Mouse (Mus musculus) kidney, embryonic 16.5 days (tissue): ENCODE results near the gene Ttc23. TPM values are rescaled to one million over a fixed set of nuclear protein-coding genes. Genes with fewer than 3 reads are reported as not detected.

Experiments used
- ATAC-seq: fragments of 200-750 bp; cut with Nextera tagmentation; 2 replicates; pipeline ENCODE4 v1.8.0; 2017; ENCODE audit warnings: moderate TSS enrichment; ENCODE audit not compliant: low FRiP score, low TSS enrichment
- H3K27ac ChIP-seq: fragments of 300-500 bp; sonication (generic); 2 replicates; pipeline ENCODE4 v1.5.1; 2014; ENCODE audit warnings: low read length
- H3K27me3 ChIP-seq: fragments of 300-500 bp; sonication (generic); 2 replicates; pipeline ENCODE4 v1.6.1; 2014; ENCODE audit warnings: low read length, control low read depth, mixed read lengths; ENCODE audit not compliant: insufficient read depth
- H3K36me3 ChIP-seq: fragments of 300-500 bp; sonication (generic); 2 replicates; pipeline ENCODE4 v1.6.1; 2014; ENCODE audit warnings: low read length, control low read depth, mixed read lengths; ENCODE audit not compliant: insufficient read depth
- H3K4me1 ChIP-seq: fragments of 300-500 bp; sonication (generic); 2 replicates; pipeline ENCODE4 v1.6.1; 2014; ENCODE audit warnings: low read length, control low read depth, mixed read lengths; ENCODE audit not compliant: insufficient read depth
- H3K4me2 ChIP-seq: fragments of 300-500 bp; sonication (generic); replicated peaks from 2 replicates; pipeline ENCODE4 v1.6.1; 2014; ENCODE audit warnings: low read depth, low read length
- H3K4me3 ChIP-seq: fragments of 300-500 bp; sonication (generic); 2 replicates; pipeline ENCODE4 v1.5.1; 2014; ENCODE audit warnings: mild to moderate bottlenecking, low read length
- H3K9ac ChIP-seq: fragments of 300-500 bp; sonication (generic); replicated peaks from 2 replicates; pipeline ENCODE4 v1.6.1; 2014; ENCODE audit warnings: low read length
- H3K9me3 ChIP-seq: fragments of 300-500 bp; sonication (generic); 2 replicates; pipeline ENCODE4 v1.6.1; 2016; ENCODE audit warnings: low read length, control low read depth
- WGBS: fragments of 180-500 bp; shearing (Covaris S2); extraction: QIAGEN DNeasy Blood & Tissue Kit; methylation state at CpG from one replicate; pipeline ENCODE4 v1.1.7; 2014; 5-methylcytosine and 5-hydroxymethylcytosine counted together
- polyA plus RNA-seq: library from polyadenylated mRNA; unstranded; fragments of >200 nt; fragmentation: Nextera tagmentation; extraction: Ambion mirVana; gene quantifications from 2 replicates; pipeline ENCODE4 v1.2.1, GENCODE M21; 2015

Ttc23 gene
- polyA plus RNA-seq, 1 experiment from 2014 or later = 32.6 TPM

- Histone ChIP-seq H3K9ac (no peak overlapping the region), H3K27me3 (no peaks in the 10 kb centered on the region), H3K9me3 (no peaks in the 10 kb centered on the region), H3K4me1 (peaks cover 17% of the 10 kb centered on the region), H3K4me2 (no peak overlapping the region), H3K4me3 (no peak overlapping the region), H3K36me3 (peaks cover 4% of the 10 kb centered on the region; the same call in 1 of the 2 replicates), H3K27ac (no peak overlapping the region)
- ATAC-seq = no peak
- 89% methylated on average over 4 of the region's 4 CpGs for WGBS
These were observed 10.9 kb downstream of the Ttc23 start for GRCm38 (mm10) chr7:67658110-67658509.

DNA sequence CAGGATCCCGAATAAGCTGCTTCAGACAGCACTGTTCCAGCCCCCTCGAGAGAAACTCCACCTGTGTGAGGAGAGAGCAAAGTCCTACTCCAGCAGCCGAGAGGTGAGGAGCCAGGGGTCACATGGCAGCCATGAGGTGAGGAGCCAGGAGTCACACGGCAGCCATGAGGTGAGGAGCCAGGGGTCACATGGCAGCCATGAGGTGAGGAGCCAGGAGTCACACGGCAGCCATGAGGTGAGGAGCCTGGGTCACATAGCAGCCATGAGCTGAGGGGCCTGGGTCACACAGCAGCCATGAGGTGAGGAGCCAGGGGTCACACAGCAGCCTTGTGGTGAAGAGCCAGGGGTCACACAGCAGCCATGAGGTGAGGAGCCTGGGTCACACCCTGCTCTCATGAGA is 15.2 kb downstream of the Ttc23 start:
- no peak overlapping the region for H3K4me2 ChIP-seq
- ATAC-seq = 0 out of 2 replicates have a peak, but pooled peaks have one; percentile 15
- H3K9ac ChIP-seq = no peak overlapping the region
- H3K4me1 ChIP-seq = no peaks in the 10 kb centered on the region
- H3K27ac ChIP-seq = no peak overlapping the region
- H3K9me3 ChIP-seq = no peaks in the 10 kb centered on the region
- peaks cover 24% of the 10 kb centered on the region for H3K36me3 ChIP-seq
- no peaks in the 10 kb centered on the region for H3K27me3 ChIP-seq
- 59% methylated on average over 5 of the region's 5 CpGs for WGBS
- H3K4me3 ChIP-seq = no peak overlapping the region

GRCm38 (mm10) chr7:67663981-67664694 is 16.9 kb downstream of the Ttc23 start:
- 75% methylated on average over 14 of the region's 14 CpGs for WGBS
- Histone ChIP-seq H3K27ac (no peak overlapping the region), H3K4me1 (no peaks in the 10 kb centered on the region), H3K4me3 (no peak overlapping the region), H3K36me3 (peaks cover 29% of the 10 kb centered on the region), H3K9me3 (no peaks in the 10 kb centered on the region), H3K27me3 (no peaks in the 10 kb centered on the region), H3K4me2 (no peak overlapping the region), H3K9ac (no peak overlapping the region)
- ATAC-seq = 0 out of 2 replicates have a peak, but pooled peaks have one; percentile 35

GRCm38 (mm10) chr7:67670965-67671364 is 23.8 kb downstream of the Ttc23 start:
- no peak overlapping the region for H3K4me2 ChIP-seq
- 96% methylated on average over 1 of the region's 1 CpGs for WGBS
- no peak overlapping the region for H3K4me3 ChIP-seq
- no peaks in the 10 kb centered on the region for H3K27me3 ChIP-seq
- no peak overlapping the region for H3K9ac ChIP-seq
- H3K9me3 ChIP-seq = no peaks in the 10 kb centered on the region; the same call in 1 of the 2 replicates
- no peak for ATAC-seq
- H3K27ac ChIP-seq = no peak overlapping the region
- H3K4me1 ChIP-seq = no peaks in the 10 kb centered on the region
- peaks cover 31% of the 10 kb centered on the region for H3K36me3 ChIP-seq

- Histone ChIP-seq H3K9ac (no peak overlapping the region), H3K4me1 (no peaks in the 10 kb centered on the region), H3K9me3 (no peaks in the 10 kb centered on the region; the same call in 1 of the 2 replicates), H3K27me3 (no peaks in the 10 kb centered on the region), H3K4me3 (no peak overlapping the region), H3K4me2 (no peak overlapping the region), H3K36me3 (peaks cover 18% of the 10 kb centered on the region), H3K27ac (no peak overlapping the region)
- ATAC-seq = peak; percentile 43
- WGBS = 15% methylated on average over 10 of the region's 10 CpGs
These were observed 25.4 kb downstream of the Ttc23 start for GRCm38 (mm10) chr7:67672650-67673049.

- no peak overlapping the region for H3K27ac ChIP-seq
- H3K4me1 ChIP-seq = no peaks in the 10 kb centered on the region
- H3K27me3 ChIP-seq = no peaks in the 10 kb centered on the region
- H3K36me3 ChIP-seq = peaks cover 14% of the 10 kb centered on the region
- no peak overlapping the region for H3K9ac ChIP-seq
- WGBS = 82% methylated on average over 5 of the region's 5 CpGs
- no peak overlapping the region for H3K4me3 ChIP-seq
- H3K4me2 ChIP-seq = no peak overlapping the region
- no peaks in the 10 kb centered on the region; the same call in 1 of the 2 replicates for H3K9me3 ChIP-seq
- no peak for ATAC-seq
These were observed 26.4 kb downstream of the Ttc23 start for GRCm38 (mm10) chr7:67673656-67674055.

DNA sequence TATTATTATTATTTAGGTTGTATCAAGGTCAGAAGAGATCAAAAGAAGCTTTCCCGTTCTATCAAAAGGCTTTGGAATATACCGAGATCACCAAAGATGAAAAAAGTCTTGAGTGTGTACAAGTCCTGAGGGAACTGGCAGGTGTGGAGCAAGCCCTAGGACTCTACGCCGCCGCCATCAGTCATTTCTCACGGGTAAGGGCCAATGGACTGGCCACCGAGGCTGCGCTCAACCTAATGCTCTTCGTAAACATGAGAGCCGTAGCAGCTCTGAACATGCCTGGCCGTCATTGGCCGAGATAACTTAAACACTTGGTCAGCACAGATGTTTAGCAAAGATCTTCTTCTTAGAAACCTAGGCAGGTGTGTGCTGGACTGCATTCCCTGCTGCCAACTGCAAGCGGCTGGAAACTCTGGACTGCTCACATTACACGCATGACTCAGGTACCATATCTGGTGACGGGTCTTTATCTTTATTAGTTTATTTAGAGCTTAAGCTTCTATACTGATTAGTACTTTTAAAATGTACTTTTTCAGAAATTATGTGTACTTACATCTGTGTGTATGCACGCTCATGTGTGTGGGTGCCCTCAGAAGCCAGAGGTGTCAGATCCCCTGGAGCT is 31.8 kb downstream of the Ttc23 start:
- Histone ChIP-seq H3K27me3 (no peaks in the 10 kb centered on the region), H3K27ac (no peak overlapping the region), H3K4me1 (no peaks in the 10 kb centered on the region), H3K4me2 (no peak overlapping the region), H3K9me3 (no peaks in the 10 kb centered on the region), H3K4me3 (no peak overlapping the region), H3K9ac (no peak overlapping the region), H3K36me3 (peaks cover 19% of the 10 kb centered on the region; the same call in 1 of the 2 replicates)
- ATAC-seq = no peak
- 92% methylated on average over 16 of the region's 16 CpGs for WGBS

GRCm38 (mm10) chr7:67681078-67681477 is 33.9 kb downstream of the Ttc23 start:
- 0 out of 2 replicates have a peak, but pooled peaks cover 2% of the 10 kb centered on the region for H3K9me3 ChIP-seq
- H3K36me3 ChIP-seq = peaks cover 35% of the 10 kb centered on the region
- no peaks in the 10 kb centered on the region for H3K4me1 ChIP-seq
- H3K27me3 ChIP-seq = no peaks in the 10 kb centered on the region
- H3K27ac ChIP-seq = no peak overlapping the region
- 54% methylated on average over 9 of the region's 9 CpGs for WGBS
- no peak overlapping the region for H3K4me3 ChIP-seq
- no peak overlapping the region for H3K9ac ChIP-seq
- H3K4me2 ChIP-seq = no peak overlapping the region
- ATAC-seq = 0 out of 2 replicates have a peak, but pooled peaks have one; percentile 54

- H3K27ac ChIP-seq = no peak overlapping the region
- H3K9ac ChIP-seq = no peak overlapping the region
- no peak overlapping the region for H3K4me2 ChIP-seq
- no peaks in the 10 kb centered on the region for H3K4me1 ChIP-seq
- H3K4me3 ChIP-seq = no peak overlapping the region
- H3K36me3 ChIP-seq = peaks cover 35% of the 10 kb centered on the region
- WGBS = 72% methylated on average over 16 of the region's 16 CpGs
- 0 out of 2 replicates have a peak, but pooled peaks cover 2% of the 10 kb centered on the region for H3K9me3 ChIP-seq
- H3K27me3 ChIP-seq = no peaks in the 10 kb centered on the region
- ATAC-seq = no peak
These were observed 35.8 kb downstream of the Ttc23 start for GRCm38 (mm10) chr7:67683006-67683405.

DNA sequence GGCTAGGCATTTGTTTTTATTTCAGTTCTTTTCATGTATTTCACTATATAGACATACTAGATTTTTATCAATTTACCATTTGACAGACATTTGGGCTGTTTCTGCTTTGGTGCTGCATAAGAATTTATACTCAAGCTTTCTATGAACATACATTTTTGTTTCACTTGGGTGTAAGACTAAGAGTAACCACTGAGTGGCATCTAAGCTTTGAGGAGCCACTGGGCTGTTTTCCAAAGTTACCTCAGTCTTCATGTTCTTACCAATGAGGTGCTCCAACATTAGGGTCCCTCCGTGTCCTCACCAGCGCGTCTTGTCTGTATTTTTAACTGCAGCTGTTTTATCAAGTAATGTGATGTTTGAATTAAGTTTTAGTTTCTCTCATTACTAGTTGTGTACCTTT is 39.3 kb downstream of the Ttc23 start:
- Histone ChIP-seq H3K36me3 (peaks cover 24% of the 10 kb centered on the region), H3K4me2 (no peak overlapping the region), H3K27me3 (no peaks in the 10 kb centered on the region), H3K27ac (no peak overlapping the region), H3K9ac (no peak overlapping the region), H3K4me3 (no peak overlapping the region), H3K4me1 (0 out of 2 replicates have a peak, but pooled peaks cover 8% of the 10 kb centered on the region), H3K9me3 (0 out of 2 replicates have a peak, but pooled peaks cover 2% of the 10 kb centered on the region)
- whole genome bisulfite sequencing = 95% methylated on average over 3 of the region's 3 CpGs
- no peak for ATAC-seq
